21 mouse cellular contexts compared by ENCODE assay signal in the genomic region with DNA sequence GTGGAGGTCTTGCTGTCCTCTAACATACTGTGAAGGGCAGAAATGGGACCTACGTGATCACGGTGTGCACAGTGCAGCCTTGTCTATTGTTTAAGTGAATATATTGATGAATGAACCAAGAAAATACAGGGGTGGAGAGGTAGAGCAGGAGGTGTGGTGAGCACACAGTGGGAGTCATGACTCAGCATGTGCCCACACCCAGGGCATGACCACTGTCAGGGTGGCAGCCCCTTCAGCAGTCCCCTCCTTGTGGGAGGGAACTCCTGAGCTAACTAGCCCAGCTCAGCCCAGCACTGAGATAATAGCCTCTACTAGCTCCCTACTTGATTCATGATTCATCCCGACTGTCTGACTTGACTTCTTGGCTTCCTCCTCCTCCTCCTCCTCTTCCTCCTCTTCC. TPM values are rescaled to one million over a fixed set of nuclear protein-coding genes. Genes with fewer than 3 reads are reported as not detected.
A peak's percentile ranks its signal among the peaks of the same experiment; 100 is the strongest.
DNase-seq lines count a peak whose midpoint lies in the region; ATAC-seq and TF ChIP-seq lines count a peak whose summit lies in the region.
"Had no signal": no experiment of that assay in that cellular context is flagged by ENCODE, and none has a peak within 500 bp of the region (broad histone marks: within the 10 kb centered on the region; RNA-seq: fewer than 3 reads in every experiment).

No protein-coding gene starts in this region.

- WGBS in liver, postnatal 0 days (ENCODE audit: insufficient replicate concordance): 58% methylated on average over 3 of the region's 3 CpGs
- whole genome bisulfite sequencing in liver, embryonic 12.5 days (ENCODE audit: insufficient replicate concordance): 59% methylated on average over 3 of the region's 3 CpGs
- 61% methylated on average over 3 of the region's 3 CpGs for WGBS in midbrain, embryonic 16.5 days
- WGBS in midbrain, embryonic 15.5 days: 67% methylated on average over 3 of the region's 3 CpGs
- 80% methylated on average over 3 of the region's 3 CpGs for WGBS in limb, embryonic 10.5 days
- WGBS in stomach, postnatal 0 days: 44% methylated on average over 3 of the region's 3 CpGs
- 80% methylated on average over 3 of the region's 3 CpGs for WGBS in thymus, adult 2 months

- H3K4me2 ChIP-seq in liver, postnatal 0 days (ENCODE audit: low read depth, low read length): no peak overlapping the region
- H3K4me2 ChIP-seq in liver, embryonic 12.5 days: no peak overlapping the region
- no peak overlapping the region for H3K4me2 ChIP-seq in midbrain, embryonic 16.5 days (ENCODE audit: low read length)
- no peak overlapping the region for H3K4me2 ChIP-seq in midbrain, embryonic 15.5 days
- H3K4me2 ChIP-seq in stomach, postnatal 0 days (replicated peaks; ENCODE audit: low read depth): no peak overlapping the region
- H3K4me2 ChIP-seq: embryonic facial prominence, embryonic 15.5 days; hindbrain, embryonic 15.5 days; neural tube, embryonic 15.5 days had no signal

- no peaks in the 10 kb centered on the region for H3K36me3 ChIP-seq in liver, postnatal 0 days (replicated peaks; ENCODE audit: insufficient read depth, low read length)
- no peaks in the 10 kb centered on the region for H3K36me3 ChIP-seq in liver, embryonic 12.5 days
- no peaks in the 10 kb centered on the region for H3K36me3 ChIP-seq in midbrain, embryonic 16.5 days (ENCODE audit: control insufficient read depth, insufficient read depth, low read length)
- H3K36me3 ChIP-seq in midbrain, embryonic 15.5 days (replicated peaks): no peaks in the 10 kb centered on the region
- H3K36me3 ChIP-seq in limb, embryonic 10.5 days: no peaks in the 10 kb centered on the region
- H3K36me3 ChIP-seq in stomach, postnatal 0 days (ENCODE audit: control insufficient read depth, insufficient read depth, low read length): no peaks in the 10 kb centered on the region
- H3K36me3 ChIP-seq in thymus, adult 2 months (ENCODE audit: control insufficient read depth, insufficient read depth, low read length): no peaks in the 10 kb centered on the region
- H3K36me3 ChIP-seq: embryonic facial prominence, embryonic 15.5 days; hindbrain, embryonic 15.5 days; neural tube, embryonic 15.5 days had no signal

- H3K27me3 ChIP-seq in liver, postnatal 0 days (ENCODE audit: insufficient read depth, low read length): no peaks in the 10 kb centered on the region
- no peaks in the 10 kb centered on the region; the same call in 1 of the 2 replicates for H3K27me3 ChIP-seq in liver, embryonic 12.5 days (replicated peaks)
- H3K27me3 ChIP-seq in midbrain, embryonic 16.5 days (ENCODE audit: control insufficient read depth, insufficient read depth, low read depth, low read length): no peaks in the 10 kb centered on the region
- H3K27me3 ChIP-seq in midbrain, embryonic 15.5 days (replicated peaks): no peaks in the 10 kb centered on the region
- H3K27me3 ChIP-seq in limb, embryonic 10.5 days (ENCODE audit: low read depth, poor library complexity, severe bottlenecking): no peaks in the 10 kb centered on the region
- H3K27me3 ChIP-seq in stomach, postnatal 0 days (ENCODE audit: control insufficient read depth, insufficient read depth, low read length): no peaks in the 10 kb centered on the region
- no peaks in the 10 kb centered on the region for H3K27me3 ChIP-seq in thymus, adult 2 months (ENCODE audit: control insufficient read depth, insufficient read depth, low read length)
- H3K27me3 ChIP-seq: embryonic facial prominence, embryonic 15.5 days; hindbrain, embryonic 15.5 days; neural tube, embryonic 15.5 days had no signal

- ATAC-seq in liver, postnatal 0 days: no peak
- ATAC-seq in liver, embryonic 12.5 days: no peak
- ATAC-seq in midbrain, embryonic 16.5 days: 0 out of 2 replicates have a peak, but pooled peaks have one; percentile 21
- ATAC-seq in midbrain, embryonic 15.5 days (replicated peaks): no peak
- peak; percentile 97 for ATAC-seq in stomach, postnatal 0 days (ENCODE audit: low FRiP score, low TSS enrichment)
- ATAC-seq: forebrain, embryonic 16.5 days had no signal

- peak; percentile 7 for DNase-seq in liver, postnatal 0 days
- DNase-seq in limb, embryonic 10.5 days (ENCODE audit: low spot score): peak; percentile 27
- peak; percentile 61 for DNase-seq in stomach, postnatal 0 days (ENCODE audit: low spot score)
- no peak for DNase-seq in thymus, adult 2 months
- DNase-seq in cerebellum, postnatal 10 days: no peak
- DNase-seq: adrenal gland, postnatal 14 days; cerebellum, adult 2 months; kidney, adult 2 months; kidney, postnatal 10 days; lung, adult 18-20 months; midbrain, embryonic 14.5 days; right cerebral cortex, adult 18-20 months; right cerebral cortex, postnatal 4 days had no signal

- no peaks in the 10 kb centered on the region for H3K9me3 ChIP-seq in liver, postnatal 0 days (ENCODE audit: low read length)
- H3K9me3 ChIP-seq in liver, embryonic 12.5 days (replicated peaks): no peaks in the 10 kb centered on the region
- H3K9me3 ChIP-seq in midbrain, embryonic 16.5 days (replicated peaks; ENCODE audit: control insufficient read depth, low read length, poor library complexity, severe bottlenecking): no peaks in the 10 kb centered on the region
- no peaks in the 10 kb centered on the region for H3K9me3 ChIP-seq in midbrain, embryonic 15.5 days
- no peaks in the 10 kb centered on the region for H3K9me3 ChIP-seq in limb, embryonic 10.5 days (replicated peaks)
- no peaks in the 10 kb centered on the region for H3K9me3 ChIP-seq in stomach, postnatal 0 days (ENCODE audit: control insufficient read depth, low read length)
- H3K9me3 ChIP-seq: embryonic facial prominence, embryonic 15.5 days; hindbrain, embryonic 15.5 days; neural tube, embryonic 15.5 days had no signal

- TF ChIP-seq CTCF in liver, postnatal 0 days (IDR thresholded peaks at IDR 0.05; ENCODE audit: low read depth): no peak
- no peak for TF ChIP-seq CTCF in stomach, postnatal 0 days (IDR thresholded peaks at IDR 0.05; ENCODE audit: low read depth)
- TF ChIP-seq CTCF in thymus, adult 2 months (IDR thresholded peaks at IDR 0.05; ENCODE audit: borderline replicate concordance, control insufficient read depth, extremely low read depth, insufficient read depth, low read length, poor library complexity): no peak

- no peak overlapping the region for H3K9ac ChIP-seq in liver, postnatal 0 days (replicated peaks)
- no peak overlapping the region for H3K9ac ChIP-seq in liver, embryonic 12.5 days
- no peak overlapping the region for H3K9ac ChIP-seq in midbrain, embryonic 16.5 days (ENCODE audit: low read depth, low read length)
- no peak overlapping the region for H3K9ac ChIP-seq in midbrain, embryonic 15.5 days
- H3K9ac ChIP-seq in stomach, postnatal 0 days (ENCODE audit: low read length): no peak overlapping the region
- H3K9ac ChIP-seq: embryonic facial prominence, embryonic 15.5 days; hindbrain, embryonic 15.5 days; neural tube, embryonic 15.5 days had no signal

- no peaks in the 10 kb centered on the region for H3K4me1 ChIP-seq in liver, postnatal 0 days (ENCODE audit: insufficient read depth)
- H3K4me1 ChIP-seq in liver, embryonic 12.5 days: no peaks in the 10 kb centered on the region
- H3K4me1 ChIP-seq in midbrain, embryonic 16.5 days (ENCODE audit: control insufficient read depth, insufficient read depth, low read length): no peaks in the 10 kb centered on the region
- H3K4me1 ChIP-seq in midbrain, embryonic 15.5 days: no peaks in the 10 kb centered on the region
- H3K4me1 ChIP-seq in limb, embryonic 10.5 days: 0 out of 2 replicates have a peak, but pooled peaks cover 4% of the 10 kb centered on the region
- no peaks in the 10 kb centered on the region; the same call in 1 of the 2 replicates for H3K4me1 ChIP-seq in stomach, postnatal 0 days (replicated peaks; ENCODE audit: control insufficient read depth, insufficient read depth)
- H3K4me1 ChIP-seq in thymus, adult 2 months (replicated peaks; ENCODE audit: control insufficient read depth, insufficient read depth, low read length): no peaks in the 10 kb centered on the region
- H3K4me1 ChIP-seq: hindbrain, embryonic 15.5 days; neural tube, embryonic 15.5 days had no signal

- TF ChIP-seq EP300 in liver, postnatal 0 days (IDR thresholded peaks at IDR 0.05; ENCODE audit: low read depth): no peak
- TF ChIP-seq EP300 in stomach, postnatal 0 days (optimal IDR thresholded peaks at IDR 0.05): no peak

- no peak overlapping the region for H3K27ac ChIP-seq in liver, postnatal 0 days (ENCODE audit: low read depth)
- no peak overlapping the region for H3K27ac ChIP-seq in liver, embryonic 12.5 days
- H3K27ac ChIP-seq in midbrain, embryonic 16.5 days (ENCODE audit: low read length): no peak overlapping the region
- H3K27ac ChIP-seq in midbrain, embryonic 15.5 days: no peak overlapping the region
- no peak overlapping the region for H3K27ac ChIP-seq in limb, embryonic 10.5 days
- H3K27ac ChIP-seq in stomach, postnatal 0 days (replicated peaks): no peak overlapping the region
- H3K27ac ChIP-seq in thymus, adult 2 months (ENCODE audit: control insufficient read depth, insufficient read depth, low read length): no peak overlapping the region
- H3K27ac ChIP-seq: embryonic facial prominence, embryonic 15.5 days; hindbrain, embryonic 15.5 days; left cerebral cortex, adult 2 months; neural tube, embryonic 15.5 days had no signal

- TF ChIP-seq POLR2A in thymus, adult 2 months (IDR thresholded peaks at IDR 0.05; ENCODE audit: control insufficient read depth, extremely low read depth, insufficient read depth, low read length, poor library complexity): no peak

- H3K4me3 ChIP-seq in liver, postnatal 0 days (ENCODE audit: low read depth, low read length): no peak overlapping the region
- no peak overlapping the region for H3K4me3 ChIP-seq in liver, embryonic 12.5 days
- H3K4me3 ChIP-seq in midbrain, embryonic 16.5 days (ENCODE audit: low read depth, low read length): no peak overlapping the region
- H3K4me3 ChIP-seq in midbrain, embryonic 15.5 days: no peak overlapping the region
- H3K4me3 ChIP-seq in limb, embryonic 10.5 days: no peak overlapping the region
- H3K4me3 ChIP-seq in stomach, postnatal 0 days (ENCODE audit: low read depth, low read length): no peak overlapping the region
- no peak overlapping the region for H3K4me3 ChIP-seq in thymus, adult 2 months (ENCODE audit: control insufficient read depth, insufficient read depth, low read length)
- H3K4me3 ChIP-seq: embryonic facial prominence, embryonic 15.5 days; hindbrain, embryonic 15.5 days; left cerebral cortex, adult 2 months; neural tube, embryonic 15.5 days had no signal

RNA-seq across cellular contexts. Expression of a gene that starts 19.3 kb away (rescaled TPM):
- 0.79 and 0.94 TPM in 2 replicates for polyA plus RNA-seq in liver, postnatal 0 days (2015; fragmentation: Nextera tagmentation; extraction: Ambion mirVana)
- 1.4 TPM in 2 replicates for polyA plus RNA-seq in liver, embryonic 12.5 days (2016; fragmentation: Nextera tagmentation; extraction: Ambion mirVana)
- polyA plus RNA-seq in midbrain, embryonic 16.5 days (2015; fragmentation: Nextera tagmentation; extraction: Ambion mirVana): 4.0 and 5.5 TPM in 2 replicates
- 5.7 and 5.9 TPM in 2 replicates for polyA plus RNA-seq in midbrain, embryonic 15.5 days (2015; fragmentation: Nextera tagmentation; extraction: Ambion mirVana)
- polyA plus RNA-seq in limb, embryonic 10.5 days (2016; fragmentation: Nextera tagmentation; extraction: Ambion mirVana): 1.9 and 2.0 TPM in 2 replicates
- 2.0 and 2.7 TPM in 2 replicates for polyA plus RNA-seq in stomach, postnatal 0 days (2015; fragmentation: Nextera tagmentation; extraction: Ambion mirVana)
- 197 and 216 TPM in 2 replicates for polyA plus RNA-seq in thymus, adult 2 months (2012; rRNA removed)

Comparison
In these comparisons a context has a peak if more than half of its experiments do, and no peak if none do; other contexts are left out.
1. ATAC-seq: peak in midbrain, embryonic 16.5 days (single experiment) and stomach, postnatal 0 days (single experiment); none in liver, postnatal 0 days (single experiment), liver, embryonic 12.5 days (single experiment) and midbrain, embryonic 15.5 days (single experiment).
2. DNase-seq: peak in liver, postnatal 0 days (single experiment), limb, embryonic 10.5 days (single experiment) and stomach, postnatal 0 days (single experiment); none in thymus, adult 2 months (single experiment) and cerebellum, postnatal 10 days (0 of 2).
3. RNA of a gene that starts 19.3 kb away (polyA plus RNA-seq): 197 to 216 TPM in thymus, adult 2 months; 5.7 to 5.9 TPM in midbrain, embryonic 15.5 days, 4.0 to 5.5 TPM in midbrain, embryonic 16.5 days, 2.0 to 2.7 TPM in stomach, postnatal 0 days, 1.9 to 2.0 TPM in limb, embryonic 10.5 days, 1.4 TPM in liver, embryonic 12.5 days and 0.79 to 0.94 TPM in liver, postnatal 0 days; every median in the first group is over 10 times any median in the second.